Mouse (Mus musculus): ENCODE data around the gene Cul4a.

Cul4a gene

GRCm38 (mm10) chr8:13179948-13180347 is 74.5 kb downstream of the Cul4a start:
- no peak for DNase-seq (ENCODE audit: low read depth, low spot score)

- DNase-seq (ENCODE audit: low read depth, low spot score) = no peak
These were observed 75.0 kb downstream of the Cul4a start for GRCm38 (mm10) chr8:13180408-13180807.

- no peak for DNase-seq (ENCODE audit: low read depth, low spot score)
These were observed 75.7 kb downstream of the Cul4a start for GRCm38 (mm10) chr8:13180911-13181690.

GRCm38 (mm10) chr8:13181691-13181976 is 76.2 kb downstream of the Cul4a start:
- no peak for DNase-seq (ENCODE audit: low read depth, low spot score)

GRCm38 (mm10) chr8:13186819-13187218 is 81.4 kb downstream of the Cul4a start:
- no peak for DNase-seq (ENCODE audit: low read depth, low spot score)

GRCm38 (mm10) chr8:13187229-13187628 is 81.8 kb downstream of the Cul4a start:
- DNase-seq (ENCODE audit: low read depth, low spot score) = no peak

GRCm38 (mm10) chr8:13187638-13188037 is 82.2 kb downstream of the Cul4a start:
- no peak for DNase-seq (ENCODE audit: low read depth, low spot score)

- DNase-seq (ENCODE audit: low read depth, low spot score) = no peak
These were observed 82.7 kb downstream of the Cul4a start for GRCm38 (mm10) chr8:13188052-13188555.

GRCm38 (mm10) chr8:13188857-13189256 is 83.4 kb downstream of the Cul4a start:
- DNase-seq (ENCODE audit: low read depth, low spot score) = no peak

- DNase-seq (ENCODE audit: low read depth, low spot score) = no peak
These were observed 84.8 kb downstream of the Cul4a start for GRCm38 (mm10) chr8:13190235-13190634.

- no peak for DNase-seq (ENCODE audit: low read depth, low spot score)
These were observed 89.4 kb downstream of the Cul4a start for GRCm38 (mm10) chr8:13194818-13195217.

GRCm38 (mm10) chr8:13197493-13197892 is 92.1 kb downstream of the Cul4a start:
- no peak for DNase-seq (ENCODE audit: low read depth, low spot score)

Data from CD4-positive helper T cell, adult 2 months (primary cell).